Mouse (Mus musculus) myocyte (in vitro differentiated cells): ENCODE measurements around the gene Tmem63b.

ENCODE experiments used
- CEBPB ChIP-seq: IDR thresholded peaks from 2 replicates; pipeline ENCODE4 v1.6.1; 2011; ENCODE audit warnings: mild to moderate bottlenecking, moderate library complexity; ENCODE audit not compliant: poor library complexity, insufficient read depth, severe bottlenecking
- E2F4 ChIP-seq: IDR thresholded peaks from one replicate; pipeline ENCODE4 v1.6.1; 2011; ENCODE audit warnings: mild to moderate bottlenecking, control low read depth, moderate library complexity; ENCODE audit not compliant: insufficient read depth
- MAX ChIP-seq: IDR thresholded peaks from one replicate; pipeline ENCODE4 v1.6.1; 2011; ENCODE audit warnings: low read depth, mild to moderate bottlenecking, control low read depth
- MYOD1 ChIP-seq, 3 experiments: IDR thresholded peaks; one replicate each; pipeline ENCODE4 v1.6.1; 2011; ENCODE audit warnings: control low read depth in 2 of 3, low read depth in 2 of 3, mild to moderate bottlenecking in 2 of 3, moderate library complexity in 1 of 3; ENCODE audit not compliant: insufficient read length in 2 of 3, control insufficient read depth in 1 of 3
- POLR2A ChIP-seq: IDR thresholded peaks from one replicate; pipeline ENCODE4 v1.6.1; 2011; ENCODE audit warnings: low read depth, mild to moderate bottlenecking, control low read depth, moderate library complexity; ENCODE audit not compliant: insufficient read length
- USF1 ChIP-seq: IDR thresholded peaks from one replicate; pipeline ENCODE4 v1.6.1; 2011; ENCODE audit warnings: low read depth, mild to moderate bottlenecking, control low read depth, moderate library complexity

DNA sequence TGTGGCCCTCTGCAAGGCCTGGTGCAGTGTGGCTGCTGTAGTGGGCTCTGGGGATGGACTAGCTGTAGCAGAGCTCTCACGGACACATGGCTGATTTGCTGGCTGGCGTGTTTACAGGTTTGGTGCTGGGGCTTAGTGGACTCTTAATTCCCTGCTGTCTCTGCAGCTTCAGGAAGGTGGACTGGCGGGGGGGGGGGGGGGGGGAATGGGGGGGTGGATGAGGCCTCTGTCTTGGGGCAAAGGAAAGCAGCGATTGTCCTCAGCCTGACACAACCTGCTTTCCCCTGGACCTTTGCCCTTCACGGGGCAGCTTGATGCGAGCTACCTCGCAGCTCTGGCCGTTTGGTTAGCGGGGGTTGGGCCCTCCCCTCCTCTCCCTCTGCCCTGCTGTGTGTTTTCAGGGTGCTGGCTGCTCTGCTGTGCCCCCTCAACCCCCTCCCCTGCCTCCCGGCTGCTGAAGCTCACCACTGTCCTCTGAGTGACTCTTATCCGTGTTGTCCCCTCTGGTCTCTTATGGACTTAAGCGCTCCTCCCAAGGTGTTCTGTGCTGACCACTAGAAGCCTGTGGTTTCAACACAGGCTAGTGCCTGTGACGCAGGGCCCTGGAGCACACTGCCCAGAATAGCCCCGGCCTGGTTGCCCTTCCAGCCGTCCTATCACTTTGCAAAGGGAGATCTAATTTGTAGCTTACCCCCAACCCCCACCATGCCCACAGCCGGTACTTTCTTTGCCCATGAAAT, 14.0 kb upstream of the Tmem63b start:
- TF ChIP-seq POLR2A, result no peak
- TF ChIP-seq MYOD1 (IDR thresholded peaks at IDR 0.05; ENCODE audit: control insufficient read depth in 1 of 3, insufficient read length in 2 of 3, low read depth in 2 of 3), result no peak
- no peak for TF ChIP-seq CEBPB
- no peak for TF ChIP-seq E2F4
- TF ChIP-seq MAX, result no peak
- TF ChIP-seq USF1, result no peak
